Mouse (Mus musculus) heart, adult 8-10 months (tissue): Measurements from ENCODE around the gene Spata16. TPM values are rescaled to one million over a fixed set of nuclear protein-coding genes. Genes with fewer than 3 reads are reported as not detected.

Experiments
- DNase-seq: peaks from one replicate; pipeline ENCODE4 v3.0.0; 2022; ENCODE audit warnings: low spot score
- total RNA-seq, 4 experiments: library from RNA; stranded (reverse); gene quantifications; 2 replicates each; pipeline ENCODE4 v1.2.4; 2022

The Spata16 gene
- total RNA-seq, 4 experiments from 2014 or later: not detected

DNA sequence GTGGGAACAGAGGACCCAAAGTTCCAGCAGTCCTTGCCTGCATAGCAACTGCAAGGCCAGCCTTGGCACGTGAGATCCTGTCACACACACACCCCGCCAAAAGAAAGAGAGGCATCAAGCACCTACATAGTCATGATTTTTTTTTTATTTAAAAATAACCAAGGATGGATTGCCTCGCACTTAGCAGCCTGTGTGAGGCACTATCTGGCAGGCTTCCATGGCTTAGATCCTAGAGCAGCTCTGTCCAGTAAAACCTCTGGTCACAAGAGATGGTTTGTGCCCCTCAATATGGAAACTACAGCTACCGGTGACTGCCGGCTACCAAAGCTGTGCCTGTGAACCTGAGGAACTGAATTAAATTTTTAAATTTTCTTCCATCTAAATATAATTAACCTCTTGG is 195.5 kb downstream of the Spata16 start:
- no peak for DNase-seq

DNA sequence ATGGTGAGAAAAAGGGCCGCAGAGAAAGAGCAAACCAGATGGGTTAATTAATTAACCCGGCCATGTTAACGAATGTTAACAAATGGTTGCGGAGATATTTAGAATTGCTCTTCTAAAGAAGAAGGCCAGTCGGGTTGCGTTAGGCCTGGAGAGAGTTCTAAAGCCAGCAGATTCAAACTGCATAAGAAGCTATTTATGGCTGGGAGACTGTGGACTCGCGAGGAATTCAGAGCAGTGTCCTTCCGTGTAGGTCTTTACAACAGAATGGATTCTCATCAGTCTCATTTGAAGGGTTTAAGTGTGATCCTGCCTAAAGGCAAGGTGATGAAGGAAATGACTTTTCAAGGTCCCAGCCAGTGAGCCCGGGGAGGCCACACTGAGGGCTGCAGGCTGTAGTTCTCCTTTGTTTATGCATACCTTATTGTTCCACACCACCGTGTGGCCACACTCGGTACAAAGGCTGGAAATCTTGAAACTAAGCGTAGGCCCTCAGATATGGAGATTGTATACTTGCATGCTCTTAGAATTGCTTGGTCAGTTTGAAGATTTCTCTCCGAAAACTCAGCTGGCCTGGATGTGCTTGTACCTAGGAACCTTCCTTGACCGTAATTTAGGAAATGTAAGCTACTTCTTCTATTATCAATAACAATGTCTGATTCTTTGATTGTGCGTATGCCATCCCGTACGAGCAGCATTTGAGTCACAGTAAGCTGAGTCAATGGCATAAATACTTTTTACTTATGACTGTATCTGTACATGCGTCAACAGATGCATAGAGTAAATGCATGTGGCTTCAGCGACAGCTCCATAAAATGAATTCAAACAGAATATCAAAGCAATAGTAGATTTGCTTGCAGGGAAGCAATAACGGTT is 197.0 kb downstream of the Spata16 start:
- DNase-seq: no peak

DNA sequence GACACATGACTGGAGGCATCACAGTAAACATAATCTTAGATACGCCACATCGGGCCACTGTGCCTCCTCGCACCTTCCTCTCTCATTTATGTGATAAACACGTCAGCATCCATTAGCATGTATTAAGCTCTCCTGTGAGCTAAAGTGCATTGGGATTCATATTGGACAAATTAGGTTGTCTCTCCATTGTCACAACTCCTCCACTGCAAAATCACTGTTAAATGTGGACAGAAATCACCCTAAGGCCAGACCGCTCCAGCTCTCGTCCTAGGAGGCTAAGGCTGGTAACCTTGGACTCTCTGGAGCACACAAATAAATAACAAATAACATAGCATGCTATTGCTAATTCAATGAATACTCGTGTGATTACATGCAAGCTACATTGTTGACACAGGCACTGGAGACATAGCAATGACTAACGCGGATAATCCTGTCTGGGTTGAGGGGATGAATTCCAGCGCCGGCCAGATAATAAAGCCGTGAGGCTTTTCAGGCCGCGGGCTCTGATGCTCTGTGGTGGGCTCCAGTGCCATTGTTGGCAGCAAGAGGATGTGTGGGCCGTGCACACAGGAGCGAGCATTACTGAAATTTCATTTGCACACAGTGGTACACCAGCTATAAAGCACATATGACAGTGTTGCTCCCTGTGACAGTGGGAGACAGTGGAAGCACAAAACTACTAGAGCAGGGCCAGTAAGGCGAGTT is 197.8 kb downstream of the Spata16 start:
- no peak for DNase-seq

DNA sequence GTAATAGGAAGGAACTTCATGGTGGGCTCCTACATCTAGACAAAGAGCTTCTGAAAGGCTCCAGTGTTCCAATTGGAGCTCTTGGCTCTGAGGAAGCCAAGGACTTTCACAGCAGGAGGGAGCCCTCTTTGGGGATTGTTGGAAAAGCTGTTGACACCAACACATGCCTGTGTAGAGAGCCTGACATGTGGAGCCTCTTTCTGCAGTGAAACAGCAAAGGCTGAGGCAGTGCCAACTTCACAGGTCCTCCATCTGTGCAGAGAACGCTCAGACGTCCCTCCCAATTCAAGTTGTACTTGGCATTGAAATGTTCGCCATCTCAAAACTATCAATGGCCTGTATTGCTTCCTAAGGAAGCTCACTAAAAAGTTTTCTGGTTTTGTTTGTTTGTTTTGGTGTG is 207.6 kb downstream of the Spata16 start:
- no peak for DNase-seq

DNA sequence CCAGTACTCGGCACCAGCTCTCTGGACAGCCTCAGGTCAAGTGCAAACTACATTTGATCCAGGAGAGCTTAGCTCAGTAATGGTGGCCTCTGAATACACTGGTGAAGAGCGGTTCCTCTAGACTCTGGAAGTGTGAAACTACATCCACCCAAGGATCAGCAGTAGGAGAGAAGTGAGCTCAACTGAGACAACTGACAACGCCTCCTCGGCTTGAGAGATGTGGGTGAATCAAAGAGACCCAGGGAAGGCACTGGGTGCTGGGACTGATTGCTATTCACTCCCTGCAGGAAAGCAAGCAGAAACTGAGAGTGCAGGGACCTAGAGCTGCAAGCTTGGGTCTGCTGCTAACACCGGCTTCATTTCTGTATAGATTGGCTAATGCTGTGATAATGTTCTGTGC is 210.5 kb downstream of the Spata16 start:
- DNase-seq: no peak

DNA sequence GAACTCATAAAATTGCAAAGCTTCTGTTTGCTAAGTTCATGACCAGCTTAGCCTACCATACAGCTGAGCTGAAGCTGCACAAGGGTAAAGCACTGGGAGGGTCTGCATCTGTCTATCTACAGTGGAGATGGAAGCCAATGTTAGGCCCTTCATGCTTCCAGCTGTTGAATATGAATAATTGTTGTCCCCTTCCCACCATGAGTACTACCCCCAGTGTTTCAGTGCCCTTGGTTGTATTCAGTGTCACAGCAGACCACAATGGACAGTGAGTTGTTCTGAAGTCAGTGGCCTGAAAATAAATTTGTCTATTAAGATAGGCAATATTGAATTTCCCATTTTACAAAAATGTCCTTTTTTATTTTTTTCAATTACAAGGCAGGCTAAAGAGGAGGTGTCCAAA is 212.8 kb downstream of the Spata16 start:
- no peak for DNase-seq

DNA sequence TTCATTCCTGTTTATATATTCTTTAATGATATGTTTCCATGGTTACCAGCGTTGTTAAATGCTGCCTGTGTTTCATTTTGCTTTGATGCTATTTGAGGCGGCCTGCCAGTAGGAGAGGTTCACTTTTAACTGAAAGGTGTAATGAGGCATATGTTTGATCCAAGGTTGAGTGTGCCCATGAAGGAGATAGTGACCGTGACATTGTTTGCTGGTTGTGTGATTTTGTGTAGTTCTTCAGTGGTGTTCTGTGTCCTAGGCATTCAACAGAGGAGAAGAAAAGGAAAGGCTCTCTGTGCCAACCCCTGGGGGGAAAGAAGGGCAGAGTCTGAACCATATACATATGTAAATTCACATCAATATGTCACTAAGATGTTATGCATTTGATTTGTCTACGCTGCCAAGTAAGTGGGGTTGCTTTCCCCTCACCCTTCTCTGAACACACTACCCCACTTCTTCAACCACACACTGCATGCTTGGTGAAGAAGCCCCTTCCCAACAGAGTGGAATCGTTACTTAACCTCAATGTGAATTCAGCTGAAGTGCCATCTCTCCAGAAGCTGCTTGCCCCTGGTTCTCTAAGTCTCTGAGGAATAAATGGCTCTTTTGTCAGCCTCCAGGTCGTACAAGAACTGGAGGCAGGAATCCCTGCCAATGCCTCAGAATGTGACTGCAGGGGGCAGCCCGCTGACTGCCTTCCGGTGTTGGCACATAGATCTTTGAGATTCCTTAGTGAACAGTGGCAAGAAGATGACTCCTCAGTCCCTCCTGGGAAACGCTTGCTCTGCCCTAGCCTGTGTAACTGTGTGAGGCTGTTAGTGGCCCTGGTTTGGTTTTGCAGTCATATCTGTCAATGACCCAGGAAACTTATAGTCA is 213.5 kb downstream of the Spata16 start:
- DNase-seq: no peak

DNA sequence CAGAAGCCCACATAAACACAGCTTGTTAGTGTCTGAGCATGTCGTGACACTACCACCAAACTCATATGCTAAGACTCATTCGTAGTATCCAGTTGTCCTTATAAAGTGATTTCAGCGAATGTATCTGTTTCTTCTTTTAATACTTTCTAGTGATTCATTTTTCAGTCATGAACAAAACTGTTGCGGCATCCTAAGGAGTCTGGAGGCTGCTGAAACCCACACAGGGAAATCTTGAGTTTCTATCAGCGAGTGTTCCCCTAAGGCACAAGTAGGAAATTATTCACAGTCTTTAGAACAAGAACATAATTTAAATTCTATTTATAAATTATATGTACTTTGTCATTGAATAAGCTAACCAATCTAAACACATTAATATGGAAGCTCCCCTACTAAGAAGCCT is 216.1 kb downstream of the Spata16 start:
- no peak for DNase-seq

DNA sequence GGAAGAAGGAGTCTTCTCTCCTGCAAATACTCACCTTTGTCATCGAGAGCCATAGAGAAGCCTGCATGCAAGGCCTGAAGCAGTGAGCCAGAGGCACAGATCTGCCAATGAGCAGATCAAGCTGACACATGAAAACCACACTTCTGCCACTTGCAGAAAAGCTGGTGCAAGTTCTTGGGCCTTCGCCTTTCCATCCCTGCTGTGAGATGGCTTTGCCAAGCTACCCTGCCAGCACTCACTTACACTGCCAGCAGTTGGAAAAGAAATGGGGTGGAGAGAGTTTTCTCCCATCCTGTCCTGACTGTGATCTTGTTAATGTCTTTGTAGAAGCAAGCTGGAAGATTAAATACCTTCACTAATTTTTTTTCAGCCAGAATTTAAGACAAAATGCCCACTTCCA is 237.3 kb downstream of the Spata16 start:
- DNase-seq: no peak

DNA sequence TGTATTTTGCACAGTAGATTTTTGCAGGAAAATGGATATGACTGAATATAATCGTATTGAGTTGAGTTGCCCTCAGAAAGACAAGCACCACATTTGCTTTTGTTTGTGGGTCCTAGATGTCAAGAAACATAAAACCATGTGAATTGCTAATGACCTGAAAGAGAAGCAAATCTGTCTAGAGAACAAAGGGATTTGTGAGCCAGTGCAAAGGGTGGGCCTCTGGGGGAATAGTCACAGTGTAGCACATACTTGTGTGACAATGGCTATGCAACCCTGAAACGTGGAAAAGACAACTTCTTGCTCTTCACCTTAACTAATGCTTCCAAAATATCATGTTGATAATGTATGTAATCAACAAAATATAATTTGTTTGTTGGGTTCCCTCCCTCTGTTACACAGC is 239.9 kb downstream of the Spata16 start:
- DNase-seq: no peak

DNA sequence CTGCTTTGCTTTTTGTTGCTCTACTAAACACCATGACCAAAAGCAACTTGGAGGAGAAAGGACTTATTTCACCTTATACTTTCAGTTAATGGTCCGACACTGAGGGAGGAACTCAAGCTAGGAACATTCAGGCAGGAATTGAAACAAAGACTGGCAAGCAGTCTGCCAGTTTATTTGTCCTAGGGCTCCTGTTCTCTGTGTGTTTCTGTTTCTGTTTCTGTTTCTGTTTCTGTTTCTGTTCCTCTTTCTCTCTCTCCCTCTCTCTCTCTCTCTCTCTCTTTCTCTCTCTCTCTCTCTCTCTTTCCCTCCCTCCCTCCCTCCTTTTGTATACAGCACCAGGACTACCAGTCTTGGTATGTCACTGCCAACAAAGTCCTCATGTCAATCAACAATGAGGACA is 279.2 kb downstream of the Spata16 start:
- no peak for DNase-seq

DNA sequence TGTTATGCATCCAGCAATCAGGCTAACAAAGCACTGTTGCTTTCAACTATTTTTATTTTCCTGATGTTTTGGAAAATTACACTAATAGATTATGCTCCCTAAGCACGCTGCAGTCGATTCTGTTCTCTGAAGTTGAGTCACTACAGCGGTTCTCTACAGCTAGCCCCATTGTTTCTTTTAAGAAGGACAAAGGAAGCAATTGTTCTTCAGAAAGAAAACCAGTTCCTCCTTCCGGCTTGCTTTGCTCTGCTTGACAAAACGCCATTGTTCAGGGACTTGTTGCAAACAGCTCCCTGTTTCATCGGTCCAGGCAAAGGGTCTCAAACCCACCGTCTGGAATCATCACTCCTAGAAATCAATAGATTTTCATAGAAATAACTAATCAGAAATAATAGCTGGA is 283.6 kb downstream of the Spata16 start:
- DNase-seq: no peak

DNA sequence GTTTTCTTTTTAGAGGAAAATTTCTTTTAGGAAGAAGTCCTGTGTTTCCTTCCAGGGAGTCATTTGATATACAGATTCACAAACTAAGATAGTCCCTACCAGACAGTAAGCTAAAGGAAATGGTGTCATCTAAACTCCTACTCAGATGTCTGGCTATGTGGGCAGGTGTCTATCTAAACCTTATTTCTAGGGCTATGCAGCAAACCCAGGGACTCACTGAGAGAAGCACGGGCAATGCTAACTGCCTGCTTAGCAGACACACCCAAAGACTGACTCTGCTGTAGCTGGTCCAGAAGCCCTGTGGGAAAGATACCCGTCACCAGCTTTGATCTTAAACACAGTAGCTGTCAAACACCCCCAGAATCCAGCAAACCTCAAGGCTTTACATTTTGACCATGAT is 284.2 kb downstream of the Spata16 start:
- DNase-seq: no peak

DNA sequence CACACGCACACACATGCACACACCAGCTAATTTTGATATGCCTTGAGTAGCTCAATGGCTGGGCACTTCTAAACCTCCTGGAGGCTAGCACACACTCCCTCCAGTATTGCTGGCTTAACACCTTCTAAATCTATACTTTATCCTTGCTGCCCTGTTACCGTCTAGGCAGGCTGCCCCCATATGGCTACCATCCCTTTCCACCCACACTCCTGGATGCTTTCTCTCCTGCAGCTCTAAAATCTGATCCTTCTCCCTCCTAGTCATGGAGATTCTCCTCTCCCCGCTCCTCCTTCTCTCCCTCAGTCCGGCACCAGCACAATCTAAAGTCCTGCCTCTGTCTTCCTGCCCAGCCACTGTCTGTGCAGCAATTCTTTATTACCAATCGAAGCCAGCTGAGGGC is 286.0 kb downstream of the Spata16 start:
- DNase-seq: no peak

DNA sequence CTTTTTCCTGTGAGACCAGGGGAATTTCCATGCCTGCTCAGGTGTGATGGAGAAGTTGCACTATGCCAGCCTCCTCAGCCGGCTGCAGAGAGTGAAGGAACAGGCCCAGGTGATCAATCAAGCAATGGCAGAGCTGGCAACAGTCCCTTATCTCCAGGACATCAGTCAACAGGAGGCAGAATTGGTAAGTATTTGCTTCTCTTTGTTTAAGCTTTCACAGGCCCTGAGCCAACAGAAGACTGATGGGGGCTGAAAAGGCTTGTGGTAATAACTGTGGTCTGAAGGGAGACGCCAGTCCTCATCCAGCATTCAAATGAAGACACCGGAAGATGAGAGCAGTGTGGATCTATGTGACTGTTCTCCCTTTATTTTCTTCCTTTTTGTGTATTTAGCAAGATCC is 286.8 kb downstream of the Spata16 start:
- no peak for DNase-seq

DNA sequence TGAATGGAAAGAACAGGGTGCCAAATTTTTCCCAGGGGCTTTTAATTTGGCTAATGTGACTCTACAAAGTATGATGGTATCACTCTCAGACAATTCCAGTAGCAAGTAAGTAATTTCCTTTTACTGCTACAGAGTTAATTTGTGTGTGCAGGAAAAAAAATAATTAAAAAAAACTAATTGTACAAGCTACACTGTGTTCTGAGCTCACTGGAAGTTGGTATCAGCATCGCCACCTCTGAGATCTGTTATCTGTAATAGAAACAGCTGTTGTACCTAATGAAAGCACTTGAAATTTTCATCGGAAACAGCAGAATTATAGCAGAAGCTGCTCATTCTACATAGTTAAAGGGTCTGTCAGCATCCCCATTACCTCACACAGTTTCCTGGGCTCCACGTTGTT is 295.7 kb downstream of the Spata16 start:
- DNase-seq: no peak

DNA sequence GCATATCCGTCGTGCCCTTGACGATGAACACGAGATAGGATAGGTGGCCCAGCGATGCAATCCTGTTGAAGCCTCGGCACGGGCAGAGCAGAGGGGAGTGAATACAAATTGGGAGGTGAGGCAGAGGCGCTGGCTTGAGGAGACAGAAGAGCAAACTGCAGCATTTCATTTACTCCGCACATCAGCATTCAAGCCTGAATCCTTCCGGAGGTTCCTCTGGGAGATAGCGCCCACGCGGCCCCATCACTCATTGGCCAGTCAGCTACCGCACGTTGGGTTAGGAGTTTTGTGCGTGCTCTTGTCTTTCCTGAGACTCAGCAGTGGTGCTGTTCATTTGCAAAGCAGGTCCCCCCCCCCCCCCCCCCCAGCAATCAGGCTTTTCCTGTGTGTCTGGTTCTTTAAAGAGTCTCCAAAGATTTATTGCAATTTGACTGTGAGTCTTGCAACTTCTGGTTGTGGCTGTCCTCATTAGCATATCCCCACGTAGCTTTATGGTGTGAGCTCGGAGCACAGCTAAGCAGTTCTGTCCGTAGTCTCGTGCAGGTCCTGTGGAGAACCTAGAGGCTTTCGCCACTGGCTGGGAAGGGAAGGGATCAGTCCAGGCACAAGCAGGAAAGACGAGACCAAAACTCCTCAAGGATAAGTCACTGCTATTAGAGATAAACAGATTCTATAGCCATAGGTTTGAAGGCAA is 299.6 kb downstream of the Spata16 start:
- DNase-seq: no peak

DNA sequence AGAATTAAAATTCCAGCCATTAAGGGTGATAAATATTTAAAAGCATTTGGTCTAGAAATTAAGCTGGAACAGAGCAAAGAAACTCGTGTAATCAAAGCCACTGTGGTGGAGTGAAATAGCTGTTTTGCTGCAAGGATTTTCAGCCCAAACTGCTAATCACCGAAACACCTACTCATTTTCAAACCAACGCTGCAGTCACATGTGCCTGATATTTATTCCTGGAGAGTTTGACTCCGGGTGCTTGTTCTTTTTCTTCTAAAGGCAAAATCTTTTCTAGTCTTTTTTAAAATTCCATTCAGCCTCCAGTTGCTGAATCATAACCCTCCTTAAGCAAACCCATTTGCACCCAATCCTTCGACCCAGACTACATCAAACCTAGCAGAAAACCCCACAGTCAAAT is 329.4 kb downstream of the Spata16 start:
- DNase-seq: no peak

DNA sequence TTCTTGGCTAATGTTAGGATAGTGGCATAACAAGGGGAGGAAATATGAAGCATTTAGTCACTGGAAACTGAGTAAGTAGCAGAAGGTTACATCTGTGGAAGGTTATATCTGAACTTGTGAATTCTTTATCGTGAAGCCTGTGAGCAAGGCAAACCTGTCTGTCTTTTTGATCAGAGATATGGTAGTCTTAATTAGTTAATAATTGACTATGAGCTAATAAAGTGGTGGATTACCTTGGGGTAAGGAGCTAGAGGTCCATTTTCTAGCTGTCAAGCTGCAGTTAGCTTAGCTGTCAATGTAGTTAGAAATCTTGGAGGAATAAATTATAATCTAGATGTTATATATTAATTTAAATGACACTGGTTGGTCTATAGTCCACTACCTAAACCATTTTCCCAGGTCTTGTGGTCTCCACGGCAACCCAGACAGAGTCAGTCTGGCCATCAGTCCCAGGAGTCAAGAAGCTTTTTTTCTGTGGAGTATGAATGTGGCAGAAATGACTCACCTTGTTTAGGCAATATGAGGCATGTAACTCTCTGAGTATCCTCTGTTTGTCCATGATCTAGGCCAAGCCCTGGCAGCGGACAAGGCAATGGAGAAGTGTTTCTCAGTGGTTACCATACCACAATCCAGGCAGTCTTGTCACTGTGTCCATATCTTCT is 331.6 kb downstream of the Spata16 start:
- DNase-seq: no peak

DNA sequence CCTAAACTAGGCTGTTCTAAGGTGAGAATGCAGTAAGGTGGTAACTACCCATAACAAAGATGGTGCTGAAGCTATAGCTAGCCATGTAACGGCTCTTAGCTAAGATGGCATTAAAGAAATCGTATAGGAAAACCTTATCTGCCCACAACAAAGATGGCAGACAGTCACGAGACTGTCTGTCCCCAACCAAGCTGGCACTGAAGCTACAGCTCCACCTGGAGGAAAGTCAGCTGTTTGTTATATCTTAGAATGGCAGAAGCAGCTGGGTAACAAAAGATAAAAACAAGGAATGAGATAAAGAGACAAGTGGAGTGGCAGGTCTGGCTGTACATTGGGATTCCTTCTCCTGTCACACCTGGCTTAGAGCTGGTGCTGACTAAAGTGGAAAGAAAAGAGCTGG is 333.1 kb downstream of the Spata16 start:
- no peak for DNase-seq

DNA sequence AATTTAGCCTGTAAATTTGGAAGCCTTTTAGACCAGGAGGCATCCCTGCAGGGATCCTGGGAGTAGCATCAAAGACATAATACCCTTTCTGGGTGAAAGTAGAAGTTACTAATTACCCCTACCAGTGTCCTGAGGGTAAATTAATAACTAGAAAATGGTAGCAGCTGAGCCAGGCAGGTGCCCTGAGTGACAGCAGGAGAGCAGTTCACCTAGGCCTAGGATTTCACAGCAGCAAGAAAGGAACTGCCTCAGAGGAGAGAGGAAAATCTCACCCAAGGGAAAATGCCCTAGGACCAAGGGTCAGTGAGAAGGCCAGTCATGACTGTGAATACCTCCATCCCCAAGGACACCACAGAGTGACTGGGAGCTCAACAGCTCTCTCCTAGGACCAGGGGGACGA is 333.9 kb downstream of the Spata16 start:
- DNase-seq: no peak
